Mouse (Mus musculus) heart, embryonic 14.5 days (tissue): Measurements from ENCODE around the gene Mrps2. TPM values are rescaled to one million over a fixed set of nuclear protein-coding genes. Genes with fewer than 3 reads are reported as not detected.

Experiments used
- ATAC-seq: fragments of 200-750 bp; cut with Nextera tagmentation; 2 replicates; pipeline ENCODE4 v1.8.0; 2017; ENCODE audit warnings: low read depth, moderate TSS enrichment; ENCODE audit not compliant: insufficient number of reproducible peaks, insufficient read depth, low FRiP score
- H3K27ac ChIP-seq, 2 experiments: fragments of 200-500 bp in 1 of 2; fragments of 300-500 bp in 1 of 2; sonication (generic) in 1 of 2; replicated peaks in 1 of 2; 2 replicates each; pipeline ENCODE4 v1.5.1; 2012 to 2014; ENCODE audit warnings: low read depth in 2 of 2, low read length in 2 of 2, control low read depth in 1 of 2, mild to moderate bottlenecking in 1 of 2, mixed read lengths in 1 of 2; ENCODE audit not compliant: control insufficient read depth in 1 of 2, insufficient read depth in 1 of 2
- H3K27me3 ChIP-seq: fragments of 300-500 bp; sonication (generic); 2 replicates; pipeline ENCODE4 v1.6.1; 2014; ENCODE audit warnings: mild to moderate bottlenecking, low read length, control low read depth; ENCODE audit not compliant: control insufficient read depth, insufficient read depth
- H3K36me3 ChIP-seq: fragments of 300-500 bp; sonication (generic); 2 replicates; pipeline ENCODE4 v1.6.1; 2014; ENCODE audit warnings: mild to moderate bottlenecking, control low read depth, low read length, mixed read lengths; ENCODE audit not compliant: control insufficient read depth, insufficient read depth
- H3K4me1 ChIP-seq, 2 experiments: fragments of 200-500 bp in 1 of 2; fragments of 300-500 bp in 1 of 2; sonication (generic) in 1 of 2; 2 replicates each; pipeline ENCODE4 v1.6.1; 2012 to 2014; ENCODE audit warnings: low read length in 2 of 2, control low read depth in 1 of 2, mixed read lengths in 1 of 2; ENCODE audit not compliant: control insufficient read depth in 2 of 2, insufficient read depth in 2 of 2
- H3K4me2 ChIP-seq: fragments of 300-500 bp; sonication (generic); 2 replicates; pipeline ENCODE4 v1.6.1; 2014; ENCODE audit warnings: mild to moderate bottlenecking, low read length
- H3K4me3 ChIP-seq, 2 experiments: fragments of 200-500 bp in 1 of 2; fragments of 300-500 bp in 1 of 2; sonication (generic) in 1 of 2; 2 replicates each; pipeline ENCODE4 v1.5.1; 2012 to 2014; ENCODE audit warnings: low read length in 2 of 2, mild to moderate bottlenecking in 2 of 2, control low read depth in 1 of 2, low read depth in 1 of 2, moderate library complexity in 1 of 2; ENCODE audit not compliant: control insufficient read depth in 1 of 2, insufficient read depth in 1 of 2
- H3K9ac ChIP-seq: fragments of 300-500 bp; sonication (generic); 2 replicates; pipeline ENCODE4 v1.6.1; 2014; ENCODE audit warnings: mild to moderate bottlenecking, low read length
- H3K9me3 ChIP-seq: fragments of 300-500 bp; sonication (generic); 2 replicates; pipeline ENCODE4 v1.6.1; 2016; ENCODE audit warnings: low read length, control low read depth; ENCODE audit not compliant: control insufficient read depth
- WGBS: fragments of 180-500 bp; shearing (Covaris S2); extraction: QIAGEN DNeasy Blood & Tissue Kit; methylation state at CpG from one replicate; pipeline ENCODE4 v1.1.7; 2014; 5-methylcytosine and 5-hydroxymethylcytosine counted together
- polyA plus RNA-seq: library from polyadenylated mRNA; unstranded; fragments of >200 nt; fragmentation: Nextera tagmentation; extraction: Ambion mirVana; gene quantifications from 2 replicates; pipeline ENCODE4 v1.2.1, GENCODE M21; 2014

The Mrps2 gene
- polyA plus RNA-seq, 1 experiment from 2014 or later, result 47.9 TPM

GRCm38 (mm10) chr2:28440842-28441241 is 27.0 kb upstream of the Mrps2 start:
- 72% methylated on average over 6 of the region's 6 CpGs for WGBS
- no peak overlapping the region for H3K9ac ChIP-seq
- H3K4me2 ChIP-seq, result no peak overlapping the region
- no peaks in the 10 kb centered on the region for H3K36me3 ChIP-seq
- 0 out of 4 replicates have a peak, but pooled peaks cover 0 to 1% of the 10 kb centered on the region in 2 experiments for H3K4me1 ChIP-seq
- no peak overlapping the region for H3K27ac ChIP-seq
- no peak for ATAC-seq
- peaks cover 5% of the 10 kb centered on the region; the same call in 1 of the 2 replicates for H3K27me3 ChIP-seq
- no peak overlapping the region for H3K4me3 ChIP-seq
- H3K9me3 ChIP-seq, result no peaks in the 10 kb centered on the region

GRCm38 (mm10) chr2:28445082-28445481 is 22.8 kb upstream of the Mrps2 start:
- H3K27me3 ChIP-seq, result peaks cover 7% of the 10 kb centered on the region; the same call in 1 of the 2 replicates

GRCm38 (mm10) chr2:28446181-28446514 is 21.7 kb upstream of the Mrps2 start:
- H3K9me3 ChIP-seq, result no peaks in the 10 kb centered on the region
- H3K4me3 ChIP-seq, result peak overlapping the region; percentile 74 to 75
- H3K4me1 ChIP-seq, result peaks cover 4% of the 10 kb centered on the region in 2 experiments; a peak in 2 of 4 replicates
- ATAC-seq, result no peak
- WGBS, result 6% methylated on average over 5 of the region's 5 CpGs
- H3K4me2 ChIP-seq, result peak overlapping the region; percentile 97
- no peak overlapping the region; a peak in 1 of 4 replicates for H3K27ac ChIP-seq
- H3K36me3 ChIP-seq, result peaks cover 9% of the 10 kb centered on the region
- H3K9ac ChIP-seq, result peak overlapping the region; percentile 85
- peaks cover 7% of the 10 kb centered on the region; the same call in 1 of the 2 replicates for H3K27me3 ChIP-seq

More at GRCm38 (mm10) chr2:28445082-28445481, 22.8 kb upstream of the Mrps2 start:
- no peak overlapping the region for H3K9ac ChIP-seq
- H3K9me3 ChIP-seq, result no peaks in the 10 kb centered on the region
- H3K36me3 ChIP-seq, result peaks cover 3% of the 10 kb centered on the region; the same call in 1 of the 2 replicates
- H3K27ac ChIP-seq, result no peak overlapping the region
- 82% methylated on average over 4 of the region's 4 CpGs for WGBS
- H3K4me1 ChIP-seq, result peaks cover 4% of the 10 kb centered on the region in 2 experiments; a peak in 2 of 4 replicates
- no peak overlapping the region for H3K4me3 ChIP-seq
- no peak overlapping the region for H3K4me2 ChIP-seq
- ATAC-seq, result no peak

GRCm38 (mm10) chr2:28446515-28447314 is 21.2 kb upstream of the Mrps2 start, which contains the start of gene Ppp1r26:
TSS of gene Ppp1r26 (plus strand) at chr2:28446800.
- peak; percentile 48 for ATAC-seq
- WGBS, result under 1% methylated on average over 73 of the region's 118 CpGs
- Histone ChIP-seq H3K4me3 (peak within 1 kb of the TSS; percentile 74 to 75), H3K9ac (peak within 1 kb of the TSS; percentile 85), H3K27me3 (peaks cover 7% of the 10 kb centered on the region; the same call in 1 of the 2 replicates), H3K4me2 (peak within 1 kb of the TSS; percentile 97), H3K9me3 (no peaks in the 10 kb centered on the region), H3K36me3 (peaks cover 14% of the 10 kb centered on the region), H3K27ac (peak within 1 kb of the TSS; percentile 5 to 62; a peak in 3 of 4 replicates), H3K4me1 (peaks cover 4% of the 10 kb centered on the region in 2 experiments; a peak in 2 of 4 replicates)

GRCm38 (mm10) chr2:28447315-28447670 is 20.6 kb upstream of the Mrps2 start:
- Histone ChIP-seq H3K4me3 (peak overlapping the region; percentile 74 to 75), H3K9me3 (no peaks in the 10 kb centered on the region), H3K4me2 (peak overlapping the region; percentile 97), H3K27me3 (peaks cover 7% of the 10 kb centered on the region; the same call in 1 of the 2 replicates), H3K36me3 (peaks cover 20% of the 10 kb centered on the region), H3K4me1 (peaks cover 4% of the 10 kb centered on the region in 2 experiments; a peak in 2 of 4 replicates), H3K9ac (peak overlapping the region; percentile 85), H3K27ac (peak overlapping the region in 1 of 2 experiments; percentile 62; a peak in 1 of 4 replicates)
- peak; percentile 24; the same call in 1 of the 2 replicates for ATAC-seq
- WGBS, result 6% methylated on average over 11 of the region's 11 CpGs

- no peaks in the 10 kb centered on the region for H3K9me3 ChIP-seq
- H3K36me3 ChIP-seq, result peaks cover 32% of the 10 kb centered on the region
- H3K4me1 ChIP-seq, result peaks cover 0 to 2% of the 10 kb centered on the region in 2 experiments; a peak in 1 of 4 replicates
- no peak overlapping the region for H3K27ac ChIP-seq
- WGBS, result 81% methylated on average over 11 of the region's 11 CpGs
- no peak overlapping the region for H3K4me3 ChIP-seq
- no peak overlapping the region for H3K9ac ChIP-seq
- H3K27me3 ChIP-seq, result no peaks in the 10 kb centered on the region
- H3K4me2 ChIP-seq, result no peak overlapping the region
- no peak for ATAC-seq
These were observed 16.2 kb upstream of the Mrps2 start for GRCm38 (mm10) chr2:28451663-28452062.

GRCm38 (mm10) chr2:28453539-28453938 is 14.3 kb upstream of the Mrps2 start:
- Histone ChIP-seq H3K9me3 (no peaks in the 10 kb centered on the region), H3K36me3 (peaks cover 32% of the 10 kb centered on the region), H3K9ac (no peak overlapping the region), H3K4me1 (no peaks in the 10 kb centered on the region), H3K4me2 (no peak overlapping the region), H3K4me3 (no peak overlapping the region), H3K27me3 (no peaks in the 10 kb centered on the region), H3K27ac (no peak overlapping the region)
- 80% methylated on average over 6 of the region's 6 CpGs for WGBS
- ATAC-seq, result no peak
